Mouse (Mus musculus): Measurements from ENCODE around the gene Mical2. TPM values are rescaled to one million over a fixed set of nuclear protein-coding genes. Genes with fewer than 3 reads are reported as not detected.

Mical2 gene
- total and polyA plus RNA-seq, 3 experiments = not detected

DNA sequence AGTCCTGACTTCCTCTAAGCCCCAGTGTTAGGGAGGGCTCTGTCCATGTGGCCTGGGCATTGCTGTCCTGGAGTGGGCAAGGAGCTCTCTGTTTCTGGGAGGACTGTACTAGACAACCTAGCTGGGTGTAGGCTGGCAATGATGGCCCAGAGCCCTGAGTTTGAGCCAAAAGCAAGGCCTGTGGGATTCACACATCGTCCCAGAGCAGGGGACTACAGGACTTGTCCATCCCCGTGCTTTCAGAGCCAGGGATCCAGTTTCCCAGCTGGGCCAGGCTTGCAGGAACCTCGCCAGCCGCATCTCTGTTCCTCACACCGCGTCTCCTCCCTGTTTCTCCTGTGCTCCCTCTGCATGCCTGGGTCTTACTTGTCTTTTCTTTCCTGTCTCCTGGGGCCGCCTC, 107.7 kb downstream of the Mical2 start:
- H3K9me3 ChIP-seq (replicated peaks; ENCODE audit: insufficient read depth, low read length) = no peaks in the 10 kb centered on the region
- H3K9ac ChIP-seq (ENCODE audit: control insufficient read depth, low read depth, low read length, poor library complexity, severe bottlenecking) = no peak overlapping the region
- H3K36me3 ChIP-seq (ENCODE audit: control insufficient read depth in 1 of 2, insufficient read depth in 2 of 2, low read length in 2 of 2) = no peaks in the 10 kb centered on the region
- no peak overlapping the region for H3K27ac ChIP-seq (ENCODE audit: control insufficient read depth, low read depth, low read length)
- no peak overlapping the region for H3K4me3 ChIP-seq (ENCODE audit: control insufficient read depth in 1 of 2, insufficient read depth in 1 of 2, low read depth in 2 of 2, low read length in 2 of 2)
- H3K4me1 ChIP-seq (ENCODE audit: control insufficient read depth in 1 of 2, insufficient read depth in 2 of 2, low read length in 2 of 2) = no peaks in the 10 kb centered on the region
- no peaks in the 10 kb centered on the region for H3K27me3 ChIP-seq (ENCODE audit: control insufficient read depth in 1 of 2, insufficient read depth in 2 of 2, low read length in 2 of 2)
- TF ChIP-seq ZC3H11A (IDR thresholded peaks at IDR 0.05; ENCODE audit: low read depth, low read length) (no peak), BHLHE40 (IDR thresholded peaks at IDR 0.05; ENCODE audit: borderline replicate concordance, low read depth, low read length) (no peak), GABPA (IDR thresholded peaks at IDR 0.05; ENCODE audit: low read depth, low read length) (no peak), NELFE (IDR thresholded peaks at IDR 0.05; ENCODE audit: low read depth, low read length) (no peak), SMC3 (IDR thresholded peaks at IDR 0.05; ENCODE audit: low read depth, low read length) (no peak), GATA1 (IDR thresholded peaks at IDR 0.05; ENCODE audit: low read depth, low read length) (no peak), RCOR1 (IDR thresholded peaks at IDR 0.05; ENCODE audit: low read depth, low read length) (no peak), MAFK (IDR thresholded peaks at IDR 0.05; ENCODE audit: borderline replicate concordance, low read depth, low read length) (no peak), MEF2A (IDR thresholded peaks at IDR 0.05; ENCODE audit: extremely low read depth, insufficient replicate concordance, low read depth, low read length, poor library complexity, severe bottlenecking) (no peak), ELF1 (IDR thresholded peaks at IDR 0.05; ENCODE audit: low read depth, low read length) (no peak), NRF1 (IDR thresholded peaks at IDR 0.05; ENCODE audit: insufficient read depth, low read depth, low read length, poor library complexity, severe bottlenecking) (no peak), MYB (IDR thresholded peaks at IDR 0.05; ENCODE audit: low read depth, low read length) (no peak), CTCF (IDR thresholded peaks at IDR 0.05 in 2 of 3, conservative IDR thresholded peaks at IDR 0.05 in 1 of 3; ENCODE audit: control insufficient read depth in 1 of 3, insufficient read depth in 1 of 3, low read depth in 2 of 3, low read length in 3 of 3, poor library complexity in 1 of 3, severe bottlenecking in 1 of 3) (no peak), ZKSCAN1 (IDR thresholded peaks at IDR 0.05; ENCODE audit: low read depth, low read length) (no peak), MYC (IDR thresholded peaks at IDR 0.05; ENCODE audit: low read depth, low read length) (no peak), EP300 (IDR thresholded peaks at IDR 0.05; ENCODE audit: low read depth in 1 of 2, low read length in 2 of 2) (no peak), HCFC1 (IDR thresholded peaks at IDR 0.05; ENCODE audit: low read depth, low read length) (no peak), JUND (IDR thresholded peaks at IDR 0.05; ENCODE audit: low read depth, low read length) (no peak), MAX (IDR thresholded peaks at IDR 0.05; ENCODE audit: low read length) (no peak), ZMIZ1 (IDR thresholded peaks at IDR 0.05; ENCODE audit: low read depth, low read length) (no peak)
- DNase-seq (ENCODE audit: low read depth, low spot score) = no peak
- no peaks in the 10 kb centered on the region for H3K79me2 ChIP-seq (ENCODE audit: control insufficient read depth, insufficient read depth, low read length, poor library complexity)

DNA sequence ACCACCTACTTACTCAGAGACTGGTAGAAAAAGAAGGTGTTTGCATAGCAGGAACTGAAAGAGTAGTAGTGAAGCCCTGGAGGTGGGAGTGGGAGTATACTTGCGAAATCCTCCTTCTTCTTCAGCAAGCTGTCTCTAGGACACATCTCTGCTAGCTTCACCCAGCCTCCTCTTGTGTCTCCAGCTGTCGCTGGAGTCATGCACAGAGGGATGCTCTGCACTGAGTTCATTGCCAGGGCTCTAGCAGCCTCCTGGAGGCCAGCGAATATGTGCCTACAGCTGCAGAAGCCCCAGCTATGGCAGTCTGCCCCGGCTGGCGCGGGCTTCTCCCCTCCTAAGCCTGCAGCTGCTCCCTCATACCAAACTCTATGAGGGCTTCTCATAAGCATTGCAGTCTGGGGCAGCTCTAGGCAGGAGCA, 110.6 kb downstream of the Mical2 start:
- H3K4me3 ChIP-seq (ENCODE audit: control insufficient read depth in 1 of 2, insufficient read depth in 1 of 2, low read depth in 2 of 2, low read length in 2 of 2) = no peak overlapping the region
- no peaks in the 10 kb centered on the region for H3K27me3 ChIP-seq (ENCODE audit: control insufficient read depth in 1 of 2, insufficient read depth in 2 of 2, low read length in 2 of 2)
- H3K27ac ChIP-seq (ENCODE audit: control insufficient read depth, low read depth, low read length) = no peak overlapping the region
- TF ChIP-seq USF2 (IDR thresholded peaks at IDR 0.05; ENCODE audit: borderline replicate concordance in 1 of 2, insufficient read depth in 1 of 2, low read depth in 1 of 2, low read length in 2 of 2) (no peak), TBP (IDR thresholded peaks at IDR 0.05; ENCODE audit: low read depth, low read length) (no peak), SIN3A (IDR thresholded peaks at IDR 0.05; ENCODE audit: low read length) (no peak), MEF2A (IDR thresholded peaks at IDR 0.05; ENCODE audit: extremely low read depth, insufficient replicate concordance, low read depth, low read length, poor library complexity, severe bottlenecking) (no peak), KAT2A (conservative IDR thresholded peaks at IDR 0.05; ENCODE audit: low read depth, low read length) (no peak), CHD1 (IDR thresholded peaks at IDR 0.05; ENCODE audit: low read depth, low read length) (no peak), MAX (IDR thresholded peaks at IDR 0.05; ENCODE audit: low read length) (no peak), USF1 (IDR thresholded peaks at IDR 0.05; ENCODE audit: low read depth, low read length) (no peak), CHD2 (IDR thresholded peaks at IDR 0.05; ENCODE audit: low read length) (no peak), TAL1 (IDR thresholded peaks at IDR 0.05; ENCODE audit: low read length) (no peak), RAD21 (IDR thresholded peaks at IDR 0.05; ENCODE audit: low read depth, low read length) (no peak), ELF1 (IDR thresholded peaks at IDR 0.05; ENCODE audit: low read depth, low read length) (no peak), POLR2AphosphoS5 (IDR thresholded peaks at IDR 0.05; ENCODE audit: borderline replicate concordance, low read depth, low read length) (no peak), NELFE (IDR thresholded peaks at IDR 0.05; ENCODE audit: low read depth, low read length) (no peak), MAFK (IDR thresholded peaks at IDR 0.05; ENCODE audit: borderline replicate concordance, low read depth, low read length) (no peak), E2F4 (IDR thresholded peaks at IDR 0.05; ENCODE audit: borderline replicate concordance, low read depth, low read length) (no peak), EP300 (IDR thresholded peaks at IDR 0.05; ENCODE audit: low read depth in 1 of 2, low read length in 2 of 2) (no peak), JUND (IDR thresholded peaks at IDR 0.05; ENCODE audit: low read depth, low read length) (no peak), POLR2AphosphoS2 (IDR thresholded peaks at IDR 0.05; ENCODE audit: low read length) (no peak)
- H3K4me1 ChIP-seq (ENCODE audit: control insufficient read depth in 1 of 2, insufficient read depth in 2 of 2, low read length in 2 of 2) = no peaks in the 10 kb centered on the region
- no peaks in the 10 kb centered on the region for H3K79me2 ChIP-seq (ENCODE audit: control insufficient read depth, insufficient read depth, low read length, poor library complexity)
- H3K36me3 ChIP-seq (ENCODE audit: control insufficient read depth in 1 of 2, insufficient read depth in 2 of 2, low read length in 2 of 2) = no peaks in the 10 kb centered on the region
- H3K9me3 ChIP-seq (replicated peaks; ENCODE audit: insufficient read depth, low read length) = no peaks in the 10 kb centered on the region
- DNase-seq (ENCODE audit: low read depth, low spot score) = no peak
- no peak overlapping the region for H3K9ac ChIP-seq (ENCODE audit: control insufficient read depth, low read depth, low read length, poor library complexity, severe bottlenecking)
